Mouse (Mus musculus): ENCODE measurements around the gene Dlg1.

The Dlg1 gene

DNA sequence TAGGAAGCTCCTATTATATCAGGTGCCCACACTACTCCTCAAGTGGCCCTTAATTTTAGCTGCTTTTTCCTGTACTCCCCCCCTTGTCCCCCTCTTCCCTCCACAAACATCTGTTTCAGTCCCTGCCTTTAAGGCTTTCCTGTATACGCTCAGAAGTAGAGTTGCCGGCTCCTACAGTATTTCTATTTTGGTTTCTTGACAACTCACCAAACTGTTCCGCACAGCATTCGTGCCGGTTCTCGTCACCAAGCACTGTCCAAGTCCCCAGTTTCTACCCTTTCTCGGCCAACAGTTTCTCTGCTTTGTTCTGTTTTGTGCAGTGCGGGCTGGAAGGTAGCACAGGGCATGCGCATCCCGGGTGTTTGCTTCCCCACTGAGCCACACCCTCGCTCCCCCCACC lies 245.7 kb downstream of the Dlg1 start:
- DNase-seq, result no peak

DNA sequence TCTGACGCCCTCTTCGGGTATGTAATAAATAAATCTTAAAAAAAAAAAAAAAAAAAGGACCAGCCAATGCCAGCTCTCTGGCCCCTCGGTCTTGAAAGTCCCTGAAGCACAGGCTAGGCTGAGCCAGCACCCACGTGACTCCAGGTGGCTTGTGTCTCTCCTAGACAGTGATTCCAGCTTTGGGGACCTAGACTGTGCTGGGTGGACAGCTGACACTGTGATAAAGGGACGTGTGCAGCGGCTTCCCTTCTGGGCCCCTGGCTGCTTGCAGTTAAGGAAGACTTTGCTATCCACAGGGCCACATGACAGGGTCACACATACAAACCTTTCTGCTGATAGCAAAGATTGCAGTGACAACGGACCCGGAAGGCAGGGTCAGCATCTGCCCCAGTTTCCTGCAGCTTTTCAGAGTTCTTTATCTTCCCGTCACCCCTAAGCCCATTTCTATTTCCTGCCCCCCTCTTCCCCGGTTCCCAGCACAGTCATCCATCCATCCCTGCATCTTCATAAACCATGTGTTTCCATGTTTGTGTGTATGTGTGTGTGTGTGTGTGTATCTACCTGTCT lies 247.1 kb downstream of the Dlg1 start:
- DNase-seq, result no peak

DNA sequence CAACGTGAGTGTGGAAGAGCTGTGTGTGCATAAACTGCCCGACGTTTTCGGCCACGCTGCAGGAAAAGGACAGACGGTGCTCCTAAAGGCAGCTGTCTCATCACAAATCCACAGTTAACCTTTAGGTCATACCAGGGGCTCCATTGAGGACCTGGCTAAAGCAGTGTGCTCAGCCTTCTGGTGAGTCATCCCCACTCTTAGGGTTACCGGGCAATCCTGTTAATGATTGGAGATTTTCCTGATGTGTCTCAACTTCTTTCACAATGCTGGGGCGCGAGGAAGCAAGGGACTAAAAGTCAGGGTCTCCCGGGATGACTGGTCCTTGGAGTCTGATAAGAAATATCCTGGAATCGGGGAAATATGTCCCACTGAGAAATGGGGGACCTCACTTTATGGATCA lies 254.5 kb downstream of the Dlg1 start:
- DNase-seq, result no peak

DNA sequence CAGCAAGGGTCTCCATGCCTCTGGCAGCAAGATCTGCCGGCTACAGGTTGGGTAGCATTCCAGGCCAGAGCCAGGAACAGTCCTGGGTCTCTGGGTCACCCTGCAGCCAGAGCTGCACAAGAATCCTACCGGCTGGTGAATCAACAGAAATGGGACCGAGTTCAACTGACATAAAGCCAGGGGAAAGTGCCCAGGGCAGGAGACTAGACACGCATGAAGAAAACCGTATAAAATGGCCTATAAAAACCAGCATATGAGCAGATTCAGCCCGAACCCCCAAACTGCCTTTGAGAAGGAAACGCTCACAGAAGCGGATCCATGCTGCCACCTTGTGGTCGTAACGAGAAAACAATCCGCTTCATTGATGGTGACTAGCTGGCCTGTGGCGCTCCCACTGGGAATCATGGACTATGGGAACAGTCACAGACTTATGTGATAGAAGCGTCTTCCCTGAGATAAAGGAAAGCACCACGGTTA lies 255.0 kb downstream of the Dlg1 start:
- DNase-seq, result peak; percentile 85

DNA sequence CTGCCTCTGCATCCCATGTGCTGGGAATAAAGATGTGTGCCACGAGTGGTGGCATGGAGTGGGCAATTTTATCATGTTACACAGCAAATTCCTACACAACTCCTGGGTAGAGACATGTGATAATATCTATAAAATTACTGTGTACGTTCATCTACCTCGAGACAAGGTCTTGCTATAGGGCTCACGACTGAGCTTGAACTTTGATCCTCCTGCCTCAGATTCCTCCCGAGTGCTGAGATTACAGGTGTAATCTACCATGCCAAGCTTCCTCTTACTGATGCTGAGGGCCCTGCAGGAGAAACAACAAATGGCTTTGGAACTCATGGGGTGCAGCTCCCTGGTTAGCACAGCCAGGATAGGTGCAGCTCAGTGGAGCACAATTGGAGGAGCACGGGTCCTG lies 261.1 kb downstream of the Dlg1 start:
- DNase-seq, result no peak
